Mouse (Mus musculus) adrenal gland, postnatal 10 days (tissue): Measurements from ENCODE around the gene Catsperg1. TPM values are rescaled to one million over a fixed set of nuclear protein-coding genes. Genes with fewer than 3 reads are reported as not detected.

ENCODE experiments used
- DNase-seq: peaks from one replicate; pipeline ENCODE4 v3.0.0; 2021; ENCODE audit warnings: mixed read lengths
- total RNA-seq, 2 experiments: library from RNA; stranded (reverse); gene quantifications; 2 replicates each; pipeline ENCODE4 v1.2.3; 2021

Gene Catsperg1
- total RNA-seq, 2 experiments from 2014 or later: 0.42 to 0.61 TPM

GRCm38 (mm10) chr7:29134693-29135386 is 79.0 kb downstream of the Catsperg1 start, which contains the start of gene Rasgrp4:
TSS of gene Rasgrp4 (plus strand) at chr7:29134851.
- peak; percentile 40 for DNase-seq

- no peak for DNase-seq
Measured at GRCm38 (mm10) chr7:29134230-29134629, 79.6 kb downstream of the Catsperg1 start.

Other genes starting within 250 kb of the Catsperg1 start
- 100 to 1,000 TPM; 240 to 250 TPM for gene Eif3k, start 232.2 kb downstream of the Catsperg1 start, total RNA-seq
- 1 to 10 TPM; 3.3 to 4.9 TPM for gene Map4k1, start 232.0 kb downstream of the Catsperg1 start, total RNA-seq
- 10 to 100 TPM; 11.2 to 44.9 TPM for gene Ryr1, start 88.9 kb downstream of the Catsperg1 start, total RNA-seq
- 1 to 10 TPM; 2.1 to 2.2 TPM for gene Rasgrp4, start 79.2 kb downstream of the Catsperg1 start, total RNA-seq
- gene Fam98c, start 57.8 kb downstream of the Catsperg1 start, total RNA-seq: 10 to 100 TPM; 12.9 to 17.3 TPM
- gene Ggn, start 43.8 kb downstream of the Catsperg1 start, total RNA-seq: 1 to 10 TPM in 1 of 2 experiments, under 1 TPM in 1; 0.69 to 1.3 TPM
- 1 to 10 TPM; 4.8 to 9.6 TPM for gene Spred3, start 43.6 kb downstream of the Catsperg1 start, total RNA-seq
- 100 to 1,000 TPM; 214 to 221 TPM for gene Psmd8, start 33.3 kb downstream of the Catsperg1 start, total RNA-seq
- 1 to 10 TPM; 3.7 to 4.6 TPM for gene Kcnk6, start 18.5 kb upstream of the Catsperg1 start, total RNA-seq
- gene Yif1b, start 24.3 kb upstream of the Catsperg1 start, total RNA-seq: 10 to 100 TPM; 77.2 to 81.7 TPM
- gene 2200002D01Rik, start 34.4 kb upstream of the Catsperg1 start, total RNA-seq: 1 to 10 TPM; 2.0 to 2.4 TPM
- 10 to 100 TPM; 33.2 to 36.6 TPM for gene Spint2, start 67.9 kb upstream of the Catsperg1 start, total RNA-seq
- 10 to 100 TPM; 13.8 to 14.3 TPM for gene Ppp1r14a, start 75.3 kb upstream of the Catsperg1 start, total RNA-seq
- gene Dpf1, start 89.9 kb upstream of the Catsperg1 start, total RNA-seq: 1 to 10 TPM; 1.4 to 2.6 TPM